Mouse (Mus musculus): Measurements from ENCODE around the gene Atp13a3.

- TF ChIP-seq CTCF (IDR thresholded peaks at IDR 0.05; ENCODE audit: borderline replicate concordance, extremely low read depth, insufficient read depth, insufficient read length) = no peak
- no peak for TF ChIP-seq POLR2A (IDR thresholded peaks at IDR 0.05; ENCODE audit: borderline replicate concordance, extremely low read depth, insufficient read depth, insufficient read length, poor library complexity, severe bottlenecking)
These were observed 43.2 kb downstream of the Atp13a3 start for GRCm38 (mm10) chr16:30362528-30362927.

All from brain, embryonic 14.5 days (tissue).